Mouse (Mus musculus) olfactory bulb, adult 2 months (tissue): ENCODE results near the gene Dhh.

Experiments
- CTCF ChIP-seq: fragments of 200-500 bp; IDR thresholded peaks from 2 replicates; pipeline ENCODE4 v1.5.1; 2012; ENCODE audit warnings: low read depth, mild to moderate bottlenecking, low read length, moderate library complexity; ENCODE audit not compliant: insufficient read depth
- POLR2A ChIP-seq: fragments of 200-500 bp; IDR thresholded peaks from 2 replicates; pipeline ENCODE4 v1.6.1; 2012; ENCODE audit warnings: mild to moderate bottlenecking, low read depth, low read length, moderate library complexity; ENCODE audit not compliant: insufficient read depth

DNA sequence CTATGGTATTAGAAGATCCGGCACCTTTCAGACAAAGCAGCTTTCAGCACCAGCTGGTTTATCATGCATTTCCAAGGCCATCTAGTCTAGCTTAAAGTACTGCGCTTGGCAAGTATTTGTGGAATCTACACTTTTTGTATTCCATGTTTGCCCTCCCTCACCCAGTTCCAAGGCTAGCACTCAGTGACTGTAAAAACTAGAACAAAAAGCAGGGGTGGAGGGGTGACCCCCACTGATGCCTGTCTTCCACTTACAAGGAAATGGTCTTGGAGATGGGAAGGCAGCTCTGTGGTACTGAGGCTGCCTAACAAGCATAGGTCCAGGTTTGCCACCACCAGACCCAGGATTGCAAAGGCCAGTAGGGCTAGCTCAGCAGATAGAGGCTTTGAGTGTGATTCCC, 4.3 kb upstream of the Dhh start:
- TF ChIP-seq CTCF, result no peak
- TF ChIP-seq POLR2A, result no peak
